Mouse (Mus musculus) Muller cell, postnatal 12 days (primary cell): ENCODE measurements at regions not wholly inside any gene's neighbourhood (a gene's known extent, or its start where the extent isn't known, plus 50 kb on each side); places are given as distances from the start of the nearest gene placed in this dataset.

Experiments
- DNase-seq: peaks from one replicate; pipeline ENCODE4 v3.0.0-alpha.2; 2015; ENCODE audit errors: inconsistent ontology term

- DNase-seq: peak; percentile 35
Measured at GRCm38 (mm10) chrX:164589874-164590273, 83.7 kb downstream of the Asb9 start.
